Mouse (Mus musculus): ENCODE measurements at regions not wholly inside any gene's neighbourhood (a gene's known extent, or its start where the extent isn't known, plus 50 kb on each side); places are given as distances from the start of the nearest gene placed in this dataset.

DNA sequence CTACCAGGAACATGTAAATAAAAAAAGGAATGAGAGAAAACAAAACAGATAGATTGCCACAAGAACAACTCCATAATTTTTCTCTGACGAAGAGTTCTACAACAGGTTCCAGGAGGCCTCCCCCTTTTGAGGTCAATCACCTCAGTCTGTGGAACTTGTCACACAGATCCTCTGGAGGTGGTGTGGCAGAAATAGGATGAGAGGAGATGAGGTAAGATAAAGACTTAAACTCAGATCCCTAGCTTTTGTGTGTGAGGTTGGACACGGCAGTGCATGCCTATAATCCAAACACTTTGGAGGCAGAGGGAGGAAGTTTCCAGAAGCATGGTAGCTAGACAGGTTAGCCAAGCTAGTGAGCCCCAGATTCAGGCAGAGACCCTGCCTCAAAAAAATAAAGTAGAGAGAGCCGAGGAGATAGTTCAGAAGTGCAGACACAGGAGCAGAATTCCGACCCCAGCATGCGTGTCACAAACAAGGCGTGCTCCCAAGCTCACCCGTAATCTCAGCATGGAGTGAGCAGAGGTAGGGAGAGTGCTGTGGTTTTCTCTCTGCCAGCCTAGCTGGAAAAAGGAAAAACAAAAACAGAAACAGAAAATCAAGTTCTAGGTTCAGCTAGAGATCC is 115.3 kb upstream of the Cpm start:
- TF ChIP-seq GATA4 (IDR thresholded peaks at IDR 0.05; ENCODE audit: insufficient replicate concordance, low read length) = no peak

DNA sequence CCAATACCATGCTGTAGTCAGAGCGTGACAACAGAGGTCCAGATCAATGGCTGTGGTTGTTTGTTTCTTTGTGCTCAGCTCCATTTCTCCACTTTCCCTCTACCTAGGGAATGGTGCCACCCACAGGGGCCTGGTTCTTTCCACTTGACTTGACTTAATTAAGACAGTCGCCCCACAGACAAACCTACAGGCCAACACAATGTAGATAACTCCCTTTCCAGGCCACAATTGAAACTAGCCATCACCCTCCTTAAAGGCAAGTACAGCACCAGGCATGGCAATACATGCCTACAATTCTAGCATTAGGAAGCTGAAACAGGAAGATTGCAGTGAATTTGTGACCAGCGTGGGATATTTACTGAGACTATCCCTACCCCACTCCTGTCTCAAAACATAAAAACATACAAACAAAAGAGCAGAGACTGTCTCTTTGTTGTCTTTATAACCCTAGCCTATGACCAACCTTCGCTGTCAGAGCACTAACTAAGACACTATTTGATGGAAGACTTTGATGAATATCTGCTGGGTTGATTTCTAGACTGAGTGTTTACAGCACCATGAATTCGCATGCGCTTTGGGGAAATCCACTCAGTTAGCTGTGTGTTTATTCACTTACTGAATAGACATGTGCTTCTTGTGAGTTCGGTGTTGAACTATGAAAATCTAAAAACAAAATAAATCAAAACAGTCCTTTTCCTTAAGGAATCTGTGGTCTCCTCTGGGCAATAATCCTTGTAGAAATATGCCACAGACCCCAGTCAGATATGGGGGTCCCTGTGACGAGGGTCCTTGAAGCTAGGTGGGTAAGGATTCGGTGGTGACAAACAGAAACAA is 116.7 kb upstream of the Cpm start:
- no peak for TF ChIP-seq GATA4 (IDR thresholded peaks at IDR 0.05; ENCODE audit: insufficient replicate concordance, low read length)

GRCm38 (mm10) chr10:117511483-117512406 is 117.6 kb upstream of the Cpm start:
- TF ChIP-seq GATA4 (IDR thresholded peaks at IDR 0.05; ENCODE audit: insufficient replicate concordance, low read length) = no peak

DNA sequence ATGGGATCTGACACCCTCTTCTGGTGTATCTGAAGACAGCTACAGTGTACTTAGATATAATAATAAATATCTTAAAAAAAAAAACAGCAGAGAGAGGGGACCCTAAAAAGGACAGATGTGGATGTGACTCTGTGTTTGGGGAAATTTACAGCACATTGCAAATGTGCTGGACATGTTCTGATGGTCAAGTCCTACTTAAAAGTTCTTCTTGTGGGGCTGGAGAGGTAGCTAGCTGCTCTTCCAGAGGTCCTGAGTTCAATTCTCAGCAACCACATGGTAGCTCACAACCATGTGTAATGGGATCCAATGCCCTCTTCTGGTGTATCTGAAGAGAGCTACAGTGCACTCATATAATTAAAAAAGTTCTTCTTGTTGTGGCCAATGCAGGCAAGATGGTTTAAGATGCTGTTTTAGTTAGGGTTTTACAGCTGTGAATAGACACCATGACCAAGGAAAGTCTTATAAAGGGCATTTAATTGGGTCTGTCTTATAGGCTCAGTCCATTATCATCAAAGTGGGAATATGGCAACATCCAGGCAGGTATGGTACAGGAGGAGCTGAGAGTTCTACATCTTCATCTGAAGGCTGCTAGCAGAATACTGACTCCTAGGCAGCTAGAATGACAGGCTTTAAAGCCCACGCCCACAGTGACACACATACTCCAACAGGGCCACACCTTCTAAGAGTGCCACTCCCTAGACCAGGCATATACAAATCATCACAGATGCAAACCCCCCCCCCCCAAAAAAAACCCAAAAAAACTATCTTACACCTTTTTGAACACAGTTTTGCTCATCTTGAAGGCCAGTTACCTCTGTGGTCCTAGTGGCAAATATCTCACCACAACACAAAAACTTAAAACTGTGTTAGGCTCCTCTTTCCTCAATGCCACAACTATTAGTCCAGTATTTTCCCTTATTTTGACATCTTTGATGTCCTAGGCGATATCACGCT is 118.5 kb upstream of the Cpm start:
- no peak for TF ChIP-seq GATA4 (IDR thresholded peaks at IDR 0.05; ENCODE audit: insufficient replicate concordance, low read length)

- TF ChIP-seq GATA4 (IDR thresholded peaks at IDR 0.05; ENCODE audit: insufficient replicate concordance, low read length) = no peak
Measured at GRCm38 (mm10) chr10:117510224-117510486, 119.1 kb upstream of the Cpm start.

- no peak for TF ChIP-seq GATA4 (IDR thresholded peaks at IDR 0.05; ENCODE audit: insufficient replicate concordance, low read length)
Measured at GRCm38 (mm10) chr10:117509431-117510223, 119.7 kb upstream of the Cpm start.

DNA sequence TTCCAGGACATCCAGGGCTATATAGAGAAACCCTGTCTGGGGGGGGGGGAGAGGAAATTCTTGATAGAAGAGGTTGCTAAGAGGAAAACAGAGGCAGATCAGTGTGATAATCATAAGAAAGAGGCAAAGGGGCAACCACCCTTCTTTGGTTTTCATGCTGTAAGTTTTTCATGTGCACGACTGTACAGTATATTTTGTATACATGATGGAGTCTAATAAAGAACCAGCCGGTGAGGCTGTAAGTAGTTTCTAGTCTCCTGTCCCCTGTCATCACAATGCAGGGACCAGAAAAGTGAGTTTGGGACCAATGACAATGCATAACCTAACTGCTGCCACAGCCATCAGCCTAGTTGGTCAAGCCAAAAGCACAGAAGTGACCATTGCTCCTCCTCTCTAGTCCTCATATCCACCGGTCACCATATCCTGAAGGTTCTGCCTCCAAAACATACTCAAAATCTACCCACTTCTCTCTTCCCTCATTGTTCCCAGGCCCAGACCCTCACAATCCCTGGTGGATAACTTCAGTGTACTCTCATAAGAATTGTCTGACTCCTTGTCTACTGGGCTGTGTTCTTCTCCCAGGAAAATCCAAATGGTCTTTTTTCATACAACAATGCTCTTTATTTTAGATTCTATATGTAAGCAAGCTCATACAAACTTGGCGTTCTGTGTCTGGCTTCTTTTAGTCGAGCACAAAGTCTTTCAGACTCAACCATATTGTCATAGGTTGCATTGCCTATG is 122.9 kb upstream of the Cpm start:
- TF ChIP-seq GATA4 (IDR thresholded peaks at IDR 0.05; ENCODE audit: insufficient replicate concordance, low read length) = no peak

DNA sequence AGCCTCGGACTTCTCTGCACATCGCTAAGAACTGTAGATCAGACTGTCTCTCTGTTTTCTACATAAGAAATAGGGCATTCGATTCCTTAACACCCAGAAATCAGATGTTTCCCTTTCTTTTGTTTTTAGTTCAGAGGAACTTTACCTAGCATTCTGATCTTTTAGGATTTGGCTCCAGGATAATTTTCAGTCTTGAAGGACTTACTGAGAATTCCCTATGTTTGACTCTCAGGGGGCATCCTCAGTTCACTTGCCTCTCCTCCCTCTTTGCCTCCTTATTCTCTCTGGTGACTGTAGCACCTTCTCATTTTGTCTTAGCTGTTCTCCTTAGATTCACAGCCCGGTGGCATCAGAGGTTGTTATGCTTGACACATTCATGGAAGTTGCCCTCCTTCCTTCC is 123.8 kb upstream of the Cpm start:
- TF ChIP-seq GATA4 (IDR thresholded peaks at IDR 0.05; ENCODE audit: insufficient replicate concordance, low read length) = no peak

DNA sequence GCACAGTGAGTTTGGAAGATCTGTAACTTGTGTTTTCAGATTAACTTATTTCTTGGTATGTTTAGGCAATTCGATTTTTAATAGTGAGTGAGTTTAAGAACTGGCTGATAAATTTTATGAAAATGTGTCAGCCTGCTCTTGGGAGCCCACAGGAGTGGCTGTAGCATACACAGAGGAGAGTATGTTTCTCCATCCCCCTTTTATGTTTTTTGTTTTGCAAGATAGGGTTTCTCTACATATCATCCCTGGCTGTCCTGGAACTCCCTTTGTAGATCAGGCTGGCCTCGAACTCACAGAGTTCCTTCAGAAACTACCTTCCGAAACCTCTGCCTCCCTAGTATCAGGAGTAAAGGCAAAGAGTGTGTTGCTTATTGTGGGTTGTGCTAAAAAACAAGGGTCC is 124.2 kb upstream of the Cpm start:
- TF ChIP-seq GATA4 (IDR thresholded peaks at IDR 0.05; ENCODE audit: insufficient replicate concordance, low read length) = no peak

GRCm38 (mm10) chr10:117504267-117504902 is 124.6 kb upstream of the Cpsf6 start:
- TF ChIP-seq GATA4 (IDR thresholded peaks at IDR 0.05; ENCODE audit: insufficient replicate concordance, low read length) = no peak

- TF ChIP-seq GATA4 (IDR thresholded peaks at IDR 0.05; ENCODE audit: insufficient replicate concordance, low read length) = no peak
Measured at GRCm38 (mm10) chr10:117503222-117504184, 123.7 kb upstream of the Cpsf6 start.

- no peak for TF ChIP-seq GATA4 (IDR thresholded peaks at IDR 0.05; ENCODE audit: insufficient replicate concordance, low read length)
Measured at GRCm38 (mm10) chr10:117502731-117503130, 122.9 kb upstream of the Cpsf6 start.

All from liver, adult (tissue).